Mouse (Mus musculus): ENCODE measurements around the gene Lpar5. TPM values are rescaled to one million over a fixed set of nuclear protein-coding genes. Genes with fewer than 3 reads are reported as not detected.
"Not testable (repeated sequence)": the region's sequence is repeated elsewhere in the genome, so short reads cannot be mapped to it uniquely, and the experiment has no call there.

Gene Lpar5
- 1 to 10 TPM in 1 of 4 experiments, under 1 TPM in 3; 0.73 to 1.3 (median 0.83) TPM for total RNA-seq (2022)

GRCm38 (mm10) chr6:125067571-125067995 is at the start of gene Lpar5:
Lpar5 (plus strand) TSS chr6:125067920.
- no peak for DNase-seq

- not testable (repeated sequence) for DNase-seq
These were observed 37.2 kb upstream of the Lpar5 start for GRCm38 (mm10) chr6:125030532-125030931.

- no peak for DNase-seq
These were observed 36.1 kb upstream of the Lpar5 start for GRCm38 (mm10) chr6:125031604-125032003.

GRCm38 (mm10) chr6:125038666-125039065 is 29.1 kb upstream of the Lpar5 start:
- DNase-seq = no peak

- DNase-seq = no peak
These were observed 28.6 kb upstream of the Lpar5 start for GRCm38 (mm10) chr6:125039131-125039530.

- peak; percentile 90 for DNase-seq
These were observed 28.1 kb upstream of the Lpar5 start, which contains the start of gene Ing4 for GRCm38 (mm10) chr6:125039533-125040153. Ing4 (plus strand) TSS chr6:125039760.

GRCm38 (mm10) chr6:125040221-125040620 is 27.5 kb upstream of the Lpar5 start:
- DNase-seq = no peak

- DNase-seq = no peak
These were observed 26.7 kb upstream of the Lpar5 start for GRCm38 (mm10) chr6:125041047-125041446.

- DNase-seq = no peak
These were observed 25.6 kb upstream of the Lpar5 start for GRCm38 (mm10) chr6:125042081-125042480.

GRCm38 (mm10) chr6:125046691-125047090 is 21.0 kb upstream of the Lpar5 start:
- peak; percentile 63 for DNase-seq

GRCm38 (mm10) chr6:125049678-125050077 is 18.0 kb upstream of the Lpar5 start, which contains the start of gene Acrbp:
Acrbp (plus strand) TSS chr6:125049689.
- DNase-seq = no peak

GRCm38 (mm10) chr6:125051237-125051636 is 16.5 kb upstream of the Lpar5 start:
- no peak for DNase-seq

- no peak for DNase-seq
These were observed 6.2 kb upstream of the Lpar5 start for GRCm38 (mm10) chr6:125061493-125061892.

- no peak for DNase-seq
These were observed 5.2 kb upstream of the Lpar5 start for GRCm38 (mm10) chr6:125062511-125062910.

- DNase-seq = no peak
These were observed 3.8 kb upstream of the Lpar5 start for GRCm38 (mm10) chr6:125063906-125064305.

GRCm38 (mm10) chr6:125065223-125065622 is 2.5 kb upstream of the Lpar5 start:
- not testable (repeated sequence) for DNase-seq

- DNase-seq = no peak
These were observed 3.6 kb downstream of the Lpar5 start for GRCm38 (mm10) chr6:125071170-125071895.

- DNase-seq = no peak
These were observed 4.2 kb downstream of the Lpar5 start for GRCm38 (mm10) chr6:125071896-125072279.

GRCm38 (mm10) chr6:125073825-125074224 is 6.1 kb downstream of the Lpar5 start:
- no peak for DNase-seq

GRCm38 (mm10) chr6:125081394-125081793 is 13.7 kb downstream of the Lpar5 start:
- no peak for DNase-seq

GRCm38 (mm10) chr6:125081797-125082560 is 14.3 kb downstream of the Lpar5 start:
- peak; percentile 86 for DNase-seq

GRCm38 (mm10) chr6:125082801-125083386 is 15.2 kb downstream of the Lpar5 start:
- no peak for DNase-seq

GRCm38 (mm10) chr6:125084424-125084823 is 16.7 kb downstream of the Lpar5 start:
- no peak for DNase-seq

Data from adrenal gland, adult 8-10 months (tissue).